Mouse (Mus musculus): ENCODE results near the gene Akap4.

The Akap4 gene

GRCm38 (mm10) chrX:7067219-7067618 is at the start of gene Akap4:
Gene Akap4 (plus strand): TSS chrX:7067519.
- DNase-seq (ENCODE audit: low spot score): no peak

- DNase-seq (ENCODE audit: low spot score): no peak
Measured at GRCm38 (mm10) chrX:7041519-7041918, 25.8 kb upstream of the Akap4 start, which contains the start of gene Ccnb3. Gene Ccnb3 (minus strand): TSS chrX:7041619.

DNA sequence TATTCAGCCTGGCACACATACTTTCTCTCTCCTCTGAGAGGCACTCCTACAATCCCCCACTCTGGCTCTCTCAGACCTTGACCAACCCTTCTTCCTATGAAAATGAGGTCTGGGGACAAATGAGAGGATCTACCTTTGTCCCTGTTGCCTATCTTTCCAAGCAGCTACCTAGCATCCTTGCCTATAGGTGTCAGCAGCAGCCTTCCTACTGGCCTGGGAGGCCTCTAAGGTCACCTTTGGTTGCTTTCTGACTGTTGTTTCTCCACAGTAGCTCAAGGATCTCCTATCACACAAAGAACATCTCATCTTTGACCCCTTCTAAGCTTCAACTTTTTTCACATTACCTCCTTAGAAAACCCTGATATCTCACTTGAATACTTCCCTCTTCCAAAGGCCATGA is 10.3 kb upstream of the Akap4 start:
- DNase-seq (ENCODE audit: low spot score): no peak

GRCm38 (mm10) chrX:7057634-7058033 is 9.7 kb upstream of the Akap4 start:
- no peak for DNase-seq (ENCODE audit: low spot score)

GRCm38 (mm10) chrX:7064109-7064508 is 3.2 kb upstream of the Akap4 start:
- no peak for DNase-seq (ENCODE audit: low spot score)

- no peak for DNase-seq (ENCODE audit: low spot score)
Measured at GRCm38 (mm10) chrX:7068002-7068401, 683 bp downstream of the Akap4 start.

DNA sequence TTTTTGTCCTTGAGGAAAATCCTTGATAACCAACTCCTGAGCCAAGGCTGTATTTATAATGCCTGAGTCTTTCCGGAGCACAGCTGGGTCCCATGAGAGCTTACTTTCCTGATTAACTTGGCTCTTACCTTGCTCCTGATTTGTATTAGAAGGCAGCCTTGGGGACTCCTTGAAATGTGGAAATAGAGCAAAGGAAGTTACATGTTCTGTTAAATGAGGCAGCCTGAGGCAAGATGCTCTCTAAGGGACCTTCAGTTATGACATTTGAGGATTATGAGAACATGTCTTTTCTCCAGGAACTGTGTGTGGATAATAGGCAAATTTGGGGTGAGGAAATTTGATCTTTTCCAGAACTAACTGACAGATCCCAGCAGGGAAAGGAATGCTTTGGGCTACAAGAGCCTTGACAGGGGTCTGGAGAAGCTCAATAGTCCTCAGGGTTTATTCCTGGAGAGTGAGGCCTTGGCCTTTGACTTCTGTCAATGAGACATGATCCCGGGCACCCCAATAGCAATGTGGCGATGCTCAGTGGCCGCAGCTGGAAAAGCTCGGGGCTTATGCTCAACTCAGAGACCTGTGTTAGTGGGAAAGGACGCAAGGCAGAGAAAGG is 12.6 kb downstream of the Akap4 start:
- DNase-seq (ENCODE audit: low spot score): no peak

GRCm38 (mm10) chrX:7085878-7086277 is 18.6 kb downstream of the Akap4 start:
- DNase-seq (ENCODE audit: low spot score): no peak

DNA sequence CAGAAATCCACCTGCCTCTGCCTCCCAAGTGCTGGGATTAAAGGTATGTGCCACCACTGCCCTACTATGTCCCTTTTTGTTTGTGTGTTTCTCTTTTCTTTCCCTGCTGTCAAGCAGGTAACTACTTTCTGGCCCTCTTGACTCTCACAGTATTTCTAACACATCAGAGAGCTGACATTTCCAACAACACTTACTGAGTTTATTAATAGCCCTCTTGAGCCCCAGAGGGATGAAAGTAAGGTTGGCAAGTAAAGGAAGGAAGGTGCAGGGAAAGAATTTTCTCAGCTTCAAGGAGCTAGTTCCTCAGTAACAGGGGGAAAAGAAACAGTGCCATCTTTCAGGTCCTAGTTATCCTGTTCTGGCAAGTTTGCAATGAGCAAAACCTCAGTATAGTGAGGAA is 23.0 kb downstream of the Akap4 start:
- no peak for DNase-seq (ENCODE audit: low spot score)

DNA sequence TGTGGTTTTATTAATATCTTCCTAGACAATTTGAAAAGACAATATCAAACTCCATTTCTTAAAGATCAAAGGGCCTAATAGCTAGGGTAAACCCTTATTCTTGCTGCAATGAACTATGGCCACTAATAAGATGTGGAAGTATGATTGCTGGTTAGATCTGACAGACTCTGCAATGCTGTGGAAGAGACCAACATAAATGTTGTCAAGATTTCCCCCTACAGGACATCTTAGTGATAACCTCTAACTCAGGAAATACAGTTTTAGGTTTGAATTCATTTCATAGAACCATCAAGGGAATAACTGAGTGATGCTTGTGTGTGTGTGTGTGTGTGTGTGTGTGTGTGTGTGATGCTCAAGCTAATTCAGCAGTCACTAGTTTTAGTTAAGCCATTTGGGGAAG is 35.0 kb downstream of the Akap4 start:
- DNase-seq (ENCODE audit: low spot score): no peak

DNA sequence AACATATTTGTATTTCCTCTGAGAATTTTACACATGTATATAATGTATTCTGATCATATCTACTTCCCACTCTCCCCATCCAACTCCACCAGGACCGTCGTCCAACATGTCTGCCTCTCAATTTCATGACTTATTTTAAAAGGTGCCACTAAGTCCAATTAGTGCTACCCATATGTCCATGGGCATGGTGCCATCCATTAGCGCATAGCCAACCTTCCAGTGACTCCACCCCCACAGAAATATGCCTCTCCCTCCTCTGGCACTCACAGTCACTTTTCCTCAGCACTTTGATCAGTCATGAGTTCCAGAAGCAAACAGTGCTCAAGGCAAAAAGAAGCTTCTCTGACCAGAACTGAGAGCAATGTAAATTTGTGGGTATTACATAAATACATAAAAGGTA is 47.6 kb downstream of the Akap4 start:
- DNase-seq (ENCODE audit: low spot score): no peak

DNA sequence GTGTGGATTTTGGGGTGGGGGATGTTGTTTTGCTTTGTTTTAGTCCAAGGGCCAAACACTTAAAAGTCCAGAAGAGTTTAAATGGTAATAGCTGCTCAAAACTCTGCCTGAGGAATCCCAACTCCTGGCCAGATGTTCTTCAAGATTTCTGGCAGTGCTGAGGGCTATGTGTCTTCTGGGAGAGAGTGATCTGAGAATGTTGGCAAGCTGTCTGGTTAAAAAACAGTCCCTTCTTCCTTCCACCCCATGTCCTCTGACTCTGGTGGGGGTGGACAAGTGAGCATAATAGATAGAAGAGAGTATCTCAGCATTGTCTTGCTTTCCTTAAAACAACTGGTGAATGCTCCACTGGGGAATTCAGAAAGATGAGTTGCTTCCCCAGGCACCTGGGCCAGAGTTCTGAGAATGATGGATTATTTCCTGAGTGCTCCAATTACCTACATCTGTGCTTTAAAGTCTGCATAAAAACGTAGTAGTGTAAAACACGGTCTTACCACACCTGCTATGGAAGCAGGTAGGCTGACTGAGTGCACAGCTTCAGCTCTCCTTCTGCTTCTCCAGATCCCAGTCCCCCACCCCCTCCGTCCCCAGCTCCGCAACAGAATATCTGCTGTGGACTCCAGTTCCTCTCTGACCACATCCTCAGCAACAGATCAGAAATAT is 54.4 kb downstream of the Akap4 start:
- DNase-seq (ENCODE audit: low spot score): no peak

Measured in MN1 (cell line).